8 mouse cellular contexts compared by ENCODE assay signal in the genomic region with DNA sequence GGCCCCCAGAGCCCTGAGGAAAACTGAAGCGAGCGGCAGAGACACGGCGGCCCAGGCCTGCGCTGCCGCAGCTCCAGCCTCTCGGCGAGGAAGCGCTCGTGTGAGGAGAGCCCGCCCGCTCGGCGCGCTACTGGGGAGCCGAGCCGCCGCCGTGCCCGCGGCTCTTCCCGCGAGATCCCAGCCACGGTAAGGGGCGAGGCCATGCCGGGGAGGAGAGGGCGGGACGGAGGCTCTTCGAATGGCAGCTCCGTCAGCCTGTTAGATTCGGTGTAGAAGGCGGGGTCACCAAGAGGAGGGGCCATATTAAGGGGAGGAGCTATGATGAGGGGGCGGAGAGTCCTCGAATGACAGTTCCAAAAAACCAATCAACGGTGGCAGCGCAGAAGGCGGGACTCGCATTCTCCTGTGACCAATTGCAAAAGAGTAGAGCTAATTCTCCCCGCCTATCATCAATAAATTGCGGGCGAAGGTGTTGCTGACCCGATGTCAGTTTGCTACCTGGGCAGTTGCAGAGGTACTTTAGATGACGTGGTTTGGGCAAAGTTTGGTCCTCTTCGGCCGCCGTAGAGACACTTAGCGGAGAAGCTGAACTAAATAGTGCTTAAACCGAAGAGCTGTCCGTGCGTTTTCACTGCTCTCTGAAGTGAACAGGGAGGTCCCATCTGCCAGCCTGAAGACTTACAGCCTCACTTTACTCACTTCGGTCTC. TPM values are rescaled to one million over a fixed set of nuclear protein-coding genes. Genes with fewer than 3 reads are reported as not detected.
DNase-seq lines count a peak whose midpoint lies in the region; ATAC-seq lines count a peak whose summit lies in the region.

TSS of gene Glce (minus strand) at position 148 of the 708 bp plus-strand sequence.

- H3K4me3 ChIP-seq in hindbrain, embryonic 15.5 days, result peak within 1 kb of the TSS; percentile 88

- DNase-seq in T-cell, adult 2 months (ENCODE audit: low spot score), result peak; percentile 99
- DNase-seq in cerebellum, postnatal 36 days, result peak; percentile 97 to 98
- peak; percentile 98 to 99 for DNase-seq in frontal cortex, postnatal 36 days (ENCODE audit: low spot score in 2 of 2)
- DNase-seq in left cerebral cortex, adult 11 months (ENCODE audit: low spot score), result peak; percentile 99
- peak; percentile 97 to 98 for DNase-seq in lung, postnatal 4 days
- DNase-seq in retina, postnatal 7 days (ENCODE audit: low read depth, low spot score), result peak; percentile 98
- DNase-seq in urinary bladder, adult 2 months (ENCODE audit: low spot score), result peak; percentile 95

- peaks cover 32% of the 10 kb centered on the region for H3K4me1 ChIP-seq in hindbrain, embryonic 15.5 days (replicated peaks)

- peak within 1 kb of the TSS; percentile 91 for H3K27ac ChIP-seq in hindbrain, embryonic 15.5 days (replicated peaks)

- H3K9ac ChIP-seq in hindbrain, embryonic 15.5 days, result peak within 1 kb of the TSS; percentile 84

- peak within 1 kb of the TSS; percentile 81 for H3K4me2 ChIP-seq in hindbrain, embryonic 15.5 days

- ATAC-seq in hindbrain, embryonic 15.5 days (ENCODE audit: low FRiP score, low read depth), result peak; percentile 99

- H3K9me3 ChIP-seq in hindbrain, embryonic 15.5 days, result no peaks in the 10 kb centered on the region

- H3K36me3 ChIP-seq in hindbrain, embryonic 15.5 days, result no peaks in the 10 kb centered on the region

- no peaks in the 10 kb centered on the region for H3K27me3 ChIP-seq in hindbrain, embryonic 15.5 days

- under 1% methylated on average over 50 of the region's 51 CpGs for WGBS in hindbrain, embryonic 15.5 days

RNA-seq across cellular contexts. Expression of gene Glce, which starts in this region (rescaled TPM):
- 18.9 and 23.0 TPM in 2 replicates for polyA plus RNA-seq in hindbrain, embryonic 15.5 days (2015; fragmentation: Nextera tagmentation; extraction: Ambion mirVana)
- 11.1 and 12.6 TPM in 2 replicates for polyA plus RNA-seq in urinary bladder, adult 2 months (2012; rRNA removed)

Comparison
In these comparisons a context has a peak if more than half of its experiments do, and no peak if none do; other contexts are left out.
1. Peak in every context shown above with its lines: DNase-seq, ATAC-seq, H3K4me3 ChIP-seq and H3K27ac ChIP-seq.